Mouse (Mus musculus) heart, embryonic 16.5 days (tissue): ENCODE data around the gene Mrpl54. TPM values are rescaled to one million over a fixed set of nuclear protein-coding genes. Genes with fewer than 3 reads are reported as not detected.

Experiments
- ATAC-seq: fragments of 200-750 bp; cut with Nextera tagmentation; replicated peaks from 2 replicates; pipeline ENCODE4 v1.8.0; 2017; ENCODE audit warnings: moderate number of reproducible peaks; ENCODE audit not compliant: insufficient read depth, low FRiP score; ENCODE audit errors: extremely low read depth
- H3K27ac ChIP-seq: fragments of 300-500 bp; sonication (generic); 2 replicates; pipeline ENCODE4 v1.5.1; 2014; ENCODE audit warnings: mild to moderate bottlenecking, low read length, control low read depth, moderate library complexity
- H3K27me3 ChIP-seq: fragments of 300-500 bp; sonication (generic); 2 replicates; pipeline ENCODE4 v1.6.1; 2014; ENCODE audit warnings: low read length, mixed read lengths; ENCODE audit not compliant: control insufficient read depth, insufficient read depth
- H3K36me3 ChIP-seq: fragments of 300-500 bp; sonication (generic); 2 replicates; pipeline ENCODE4 v1.6.1; 2014; ENCODE audit not compliant: control insufficient read depth, insufficient read depth
- H3K4me1 ChIP-seq: fragments of 300-500 bp; sonication (generic); 2 replicates; pipeline ENCODE4 v1.6.1; 2014; ENCODE audit warnings: low read length, mixed read lengths; ENCODE audit not compliant: control insufficient read depth, insufficient read depth
- H3K4me2 ChIP-seq: fragments of 300-500 bp; sonication (generic); 2 replicates; pipeline ENCODE4 v1.6.1; 2014; ENCODE audit warnings: low read depth, mild to moderate bottlenecking, control low read depth, low read length
- H3K4me3 ChIP-seq: fragments of 300-500 bp; sonication (generic); 2 replicates; pipeline ENCODE4 v1.5.1; 2014; ENCODE audit warnings: mild to moderate bottlenecking, control low read depth, low read length
- H3K9ac ChIP-seq: fragments of 300-500 bp; sonication (generic); 2 replicates; pipeline ENCODE4 v1.6.1; 2014; ENCODE audit warnings: low read length, control low read depth
- H3K9me3 ChIP-seq: fragments of 300-500 bp; sonication (generic); replicated peaks from 2 replicates; pipeline ENCODE4 v1.6.1; 2016; ENCODE audit warnings: low read length; ENCODE audit not compliant: control insufficient read depth
- WGBS: fragments of 180-500 bp; shearing (Covaris S2); extraction: QIAGEN DNeasy Blood & Tissue Kit; methylation state at CpG from one replicate; pipeline ENCODE4 v1.1.7; 2014; 5-methylcytosine and 5-hydroxymethylcytosine counted together
- polyA plus RNA-seq: library from polyadenylated mRNA; unstranded; fragments of >200 nt; fragmentation: Nextera tagmentation; extraction: Ambion mirVana; gene quantifications from 2 replicates; pipeline ENCODE4 v1.2.1, GENCODE M21; 2015

Gene Mrpl54
- polyA plus RNA-seq, 1 experiment from 2014 or later = 230 TPM

DNA sequence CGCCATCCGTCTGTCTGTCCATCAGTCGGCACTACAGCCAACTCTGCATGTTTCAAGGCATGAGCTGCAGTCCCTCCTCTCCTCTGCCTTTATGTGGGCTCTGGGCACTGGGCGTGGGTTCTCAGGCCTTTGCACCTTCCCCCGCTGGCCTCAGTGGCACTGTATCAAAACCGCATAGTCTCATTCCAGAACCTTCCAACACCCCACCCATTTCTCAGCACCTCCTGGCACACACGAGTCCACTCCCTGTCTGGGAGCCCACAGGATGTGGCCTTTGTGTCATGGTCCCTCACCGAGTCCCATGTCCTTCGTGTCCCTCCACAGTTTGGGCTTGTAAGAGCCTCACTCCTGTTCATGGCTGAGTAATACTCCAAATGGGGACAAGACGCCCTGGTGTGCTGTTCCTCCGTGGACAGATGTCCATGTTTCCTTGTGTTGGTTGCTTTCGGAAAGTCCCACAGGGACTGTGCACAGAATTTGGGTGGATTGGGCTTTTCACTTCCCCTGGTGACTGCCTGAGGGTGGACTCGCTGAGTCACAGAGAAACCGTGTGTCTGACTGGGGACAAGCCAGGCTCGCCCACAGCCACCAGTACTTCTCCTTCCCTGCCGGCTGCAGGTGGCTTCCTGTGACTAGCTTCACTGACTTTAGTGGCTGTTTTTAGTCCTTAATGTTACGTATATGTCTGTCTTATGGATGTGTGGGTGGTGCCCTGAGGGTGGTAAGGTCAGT lies 31.8 kb upstream of the Mrpl54 start:
- Histone ChIP-seq H3K27ac (peak overlapping the region; percentile 85), H3K4me3 (no peak overlapping the region), H3K4me2 (peak overlapping the region; percentile 43; the same call in 1 of the 2 replicates), H3K9ac (peak overlapping the region; percentile 53), H3K9me3 (no peaks in the 10 kb centered on the region), H3K36me3 (no peaks in the 10 kb centered on the region), H3K27me3 (no peaks in the 10 kb centered on the region), H3K4me1 (peaks cover 78% of the 10 kb centered on the region)
- ATAC-seq = no peak
- 78% methylated on average over 17 of the region's 17 CpGs for WGBS

DNA sequence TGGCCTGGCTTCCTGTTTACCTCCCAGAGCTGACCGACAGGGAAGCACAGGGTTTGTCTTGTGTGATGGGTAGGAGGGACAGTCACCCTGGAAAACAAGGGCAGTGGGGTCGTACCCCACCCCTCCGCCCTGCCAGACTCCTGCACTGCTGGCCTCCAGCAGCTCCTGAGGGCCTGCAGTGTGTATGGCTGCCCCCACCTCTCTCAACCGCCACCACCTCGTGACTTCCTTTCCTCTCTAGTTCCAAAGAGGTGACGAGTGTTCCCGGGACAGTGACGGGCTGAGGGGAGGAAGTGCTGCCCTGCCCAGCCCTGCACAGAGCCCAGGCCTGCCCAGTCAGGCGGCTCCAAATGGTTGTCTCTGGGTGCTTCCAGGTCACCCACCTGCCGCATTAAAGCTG lies 31.1 kb upstream of the Mrpl54 start:
- 30% methylated on average over 10 of the region's 10 CpGs for WGBS
- no peaks in the 10 kb centered on the region for H3K27me3 ChIP-seq
- H3K4me3 ChIP-seq = no peak overlapping the region
- peak overlapping the region; percentile 43 for H3K4me2 ChIP-seq
- H3K36me3 ChIP-seq = no peaks in the 10 kb centered on the region
- peak overlapping the region; percentile 85 for H3K27ac ChIP-seq
- H3K4me1 ChIP-seq = peaks cover 72% of the 10 kb centered on the region
- peak overlapping the region; percentile 53 for H3K9ac ChIP-seq
- peak; percentile 49 for ATAC-seq
- no peaks in the 10 kb centered on the region for H3K9me3 ChIP-seq

DNA sequence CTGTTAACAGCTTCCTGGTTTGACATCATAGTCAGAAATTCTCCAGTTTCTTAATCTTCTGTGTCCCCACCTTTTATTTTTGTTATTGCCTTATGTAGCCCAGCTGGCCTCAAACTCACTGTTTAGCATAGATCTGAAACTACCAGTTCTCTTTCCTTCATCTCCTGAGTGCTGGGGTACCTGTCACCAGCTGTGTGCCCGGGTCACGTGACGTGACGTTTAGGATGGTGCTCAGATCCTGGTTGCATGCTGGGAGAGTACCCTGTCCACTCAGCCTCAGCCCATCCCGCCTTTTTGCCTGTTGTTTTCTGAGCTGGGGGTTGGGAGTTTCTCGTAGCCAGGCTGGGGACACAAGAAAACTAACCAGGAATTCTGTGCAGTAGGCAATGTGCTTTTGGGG lies 30.5 kb upstream of the Mrpl54 start:
- Histone ChIP-seq H3K36me3 (no peaks in the 10 kb centered on the region), H3K4me1 (peaks cover 67% of the 10 kb centered on the region), H3K9ac (peak overlapping the region; percentile 53; the same call in 1 of the 2 replicates), H3K9me3 (no peaks in the 10 kb centered on the region), H3K27ac (peak overlapping the region; percentile 85), H3K4me3 (no peak overlapping the region), H3K4me2 (peak overlapping the region; percentile 43; the same call in 1 of the 2 replicates), H3K27me3 (no peaks in the 10 kb centered on the region)
- 75% methylated on average over 6 of the region's 6 CpGs for WGBS
- ATAC-seq = no peak

DNA sequence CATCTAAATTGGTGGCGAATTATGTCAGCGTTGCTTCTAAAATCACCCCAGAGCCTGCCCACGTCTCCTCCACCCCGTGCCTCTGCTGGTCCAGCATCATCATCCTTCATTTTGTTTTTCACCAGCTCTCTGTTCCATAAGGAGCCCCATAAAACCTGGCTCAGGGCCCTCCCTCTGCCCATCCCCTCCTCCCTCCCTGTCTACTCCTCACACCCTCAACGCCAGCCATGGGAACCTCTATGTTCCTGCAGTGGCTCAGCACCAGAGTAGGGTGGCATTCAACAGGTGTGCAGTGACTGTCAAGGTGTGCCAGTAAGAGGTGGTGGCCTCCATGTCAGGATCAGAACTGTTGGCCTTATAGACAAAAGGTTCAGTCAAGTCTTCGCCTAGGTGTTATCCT lies 28.5 kb upstream of the Mrpl54 start:
- H3K4me1 ChIP-seq = peaks cover 63% of the 10 kb centered on the region
- no peak overlapping the region for H3K4me2 ChIP-seq
- H3K27me3 ChIP-seq = no peaks in the 10 kb centered on the region; the same call in 1 of the 2 replicates
- no peaks in the 10 kb centered on the region for H3K9me3 ChIP-seq
- no peak for ATAC-seq
- H3K9ac ChIP-seq = no peak overlapping the region
- 88% methylated on average over 6 of the region's 6 CpGs for WGBS
- no peak overlapping the region; the same call in 1 of the 2 replicates for H3K4me3 ChIP-seq
- no peaks in the 10 kb centered on the region for H3K36me3 ChIP-seq
- H3K27ac ChIP-seq = no peak overlapping the region

DNA sequence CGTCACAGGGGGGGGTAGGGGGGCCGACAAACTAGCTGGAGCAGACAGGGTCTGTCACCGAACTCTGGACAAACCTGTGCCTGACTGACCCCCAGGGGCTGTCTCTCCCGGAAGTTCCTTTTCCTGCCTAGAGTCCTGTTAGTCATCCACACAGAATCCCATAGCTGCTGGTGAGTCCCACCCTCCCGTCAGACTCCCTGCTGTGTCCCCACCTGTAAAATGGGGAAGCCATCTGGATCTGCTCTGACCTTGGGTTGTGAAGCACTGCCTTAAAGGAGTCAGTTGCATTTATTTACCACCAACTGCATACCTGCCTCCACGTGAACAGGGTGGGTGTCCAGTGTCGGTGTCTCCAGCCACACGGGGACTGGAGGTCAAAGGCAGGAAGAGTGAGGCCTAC lies 27.7 kb upstream of the Mrpl54 start:
- Histone ChIP-seq H3K4me2 (peak overlapping the region; percentile 97), H3K4me3 (peak overlapping the region; percentile 91), H3K36me3 (no peaks in the 10 kb centered on the region), H3K27me3 (peaks cover 5% of the 10 kb centered on the region), H3K27ac (no peak overlapping the region), H3K9ac (peak overlapping the region; percentile 87), H3K4me1 (peaks cover 57% of the 10 kb centered on the region), H3K9me3 (no peaks in the 10 kb centered on the region)
- 55% methylated on average over 8 of the region's 8 CpGs for WGBS
- no peak for ATAC-seq

DNA sequence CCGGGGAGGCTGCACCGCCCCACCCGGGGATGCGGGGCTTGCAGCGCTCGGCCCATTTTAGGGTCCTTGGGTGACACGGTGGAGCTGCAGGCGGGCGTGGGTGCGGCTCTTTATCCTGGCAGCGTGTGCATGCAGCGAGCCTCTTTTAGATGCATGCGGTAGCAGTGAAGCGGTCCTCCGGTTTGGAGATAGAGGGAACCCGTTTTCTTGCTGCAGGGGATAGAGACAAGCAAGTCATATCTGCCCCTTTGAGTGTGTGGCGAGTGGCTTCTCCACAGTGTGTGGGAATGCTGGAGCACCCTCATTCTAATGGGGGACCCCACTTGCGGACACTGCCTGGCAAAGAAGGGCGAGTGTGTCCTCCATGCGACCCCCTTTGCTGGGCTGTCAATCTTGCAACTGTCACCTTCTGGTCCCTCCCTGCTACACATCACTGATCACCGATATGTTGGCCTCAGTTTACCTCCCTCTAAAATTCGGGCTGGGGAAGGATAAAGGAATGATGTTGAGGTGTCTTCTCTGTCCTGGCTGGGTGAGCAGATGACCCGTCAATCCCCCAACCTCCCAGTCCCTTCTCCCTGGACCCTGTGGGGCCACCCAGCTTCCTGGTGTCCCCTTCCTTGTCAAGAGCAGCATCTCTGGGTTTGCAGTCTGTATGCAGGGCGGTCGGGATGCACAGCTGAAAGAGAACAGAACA lies 26.7 kb upstream of the Mrpl54 start:
- H3K9ac ChIP-seq = peak overlapping the region; percentile 87
- no peak for ATAC-seq
- no peaks in the 10 kb centered on the region for H3K36me3 ChIP-seq
- peak overlapping the region; percentile 80 for H3K27ac ChIP-seq
- peak overlapping the region; percentile 97 for H3K4me2 ChIP-seq
- H3K9me3 ChIP-seq = no peaks in the 10 kb centered on the region
- peaks cover 48% of the 10 kb centered on the region for H3K4me1 ChIP-seq
- WGBS = 3% methylated on average over 25 of the region's 25 CpGs
- H3K27me3 ChIP-seq = peaks cover 7% of the 10 kb centered on the region
- peak overlapping the region; percentile 91 for H3K4me3 ChIP-seq

DNA sequence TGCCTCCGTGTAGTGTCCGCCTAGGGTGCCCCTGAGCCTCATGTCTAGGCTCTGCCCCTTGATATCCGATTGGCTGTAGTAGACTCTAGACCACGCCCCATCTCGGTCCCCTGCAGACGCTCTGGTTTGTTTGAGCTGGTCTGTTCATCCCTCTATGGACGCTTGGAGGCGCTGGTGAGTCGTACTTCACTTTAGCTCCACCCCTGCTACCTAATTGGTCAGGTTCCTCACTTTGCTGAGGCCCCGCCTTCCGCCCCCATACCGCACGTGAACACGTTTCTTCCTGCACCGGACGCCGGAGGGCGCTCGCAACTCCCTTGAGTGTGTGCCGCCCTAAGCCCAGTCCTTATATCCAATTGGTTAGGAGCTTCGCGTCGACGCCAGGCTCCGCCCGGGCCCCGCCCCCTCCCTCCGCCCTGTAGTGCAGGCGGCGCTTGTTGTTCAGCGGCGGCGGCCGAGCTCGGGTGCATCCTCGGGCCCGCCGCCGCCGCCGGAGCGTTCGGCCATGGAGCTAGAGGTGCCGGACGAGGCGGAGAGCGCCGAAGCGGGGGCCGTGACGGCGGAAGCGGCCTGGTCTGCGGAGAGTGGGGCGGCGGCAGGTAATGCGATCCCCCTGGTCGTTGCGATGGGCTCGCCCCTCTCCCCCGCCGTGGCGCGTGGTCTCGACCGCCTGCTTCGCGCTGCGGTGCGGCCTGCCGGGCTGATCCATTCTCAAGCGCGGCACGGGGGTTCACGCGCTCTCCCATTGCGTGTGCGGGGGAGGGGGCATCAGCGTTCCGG lies 26.0 kb upstream of the Mrpl54 start, which contains the start of gene Pip5k1c:
TSS of gene Pip5k1c (plus strand) at position 410 of the 780 bp plus-strand sequence.
- Histone ChIP-seq H3K4me1 (peaks cover 40% of the 10 kb centered on the region), H3K9ac (peak within 1 kb of the TSS; percentile 87), H3K27me3 (peaks cover 10% of the 10 kb centered on the region), H3K9me3 (no peaks in the 10 kb centered on the region), H3K27ac (peak within 1 kb of the TSS; percentile 80), H3K4me3 (peak within 1 kb of the TSS; percentile 91), H3K4me2 (peak within 1 kb of the TSS; percentile 97), H3K36me3 (no peaks in the 10 kb centered on the region)
- peak; percentile 93 for ATAC-seq
- under 1% methylated on average over 70 of the region's 80 CpGs for WGBS

DNA sequence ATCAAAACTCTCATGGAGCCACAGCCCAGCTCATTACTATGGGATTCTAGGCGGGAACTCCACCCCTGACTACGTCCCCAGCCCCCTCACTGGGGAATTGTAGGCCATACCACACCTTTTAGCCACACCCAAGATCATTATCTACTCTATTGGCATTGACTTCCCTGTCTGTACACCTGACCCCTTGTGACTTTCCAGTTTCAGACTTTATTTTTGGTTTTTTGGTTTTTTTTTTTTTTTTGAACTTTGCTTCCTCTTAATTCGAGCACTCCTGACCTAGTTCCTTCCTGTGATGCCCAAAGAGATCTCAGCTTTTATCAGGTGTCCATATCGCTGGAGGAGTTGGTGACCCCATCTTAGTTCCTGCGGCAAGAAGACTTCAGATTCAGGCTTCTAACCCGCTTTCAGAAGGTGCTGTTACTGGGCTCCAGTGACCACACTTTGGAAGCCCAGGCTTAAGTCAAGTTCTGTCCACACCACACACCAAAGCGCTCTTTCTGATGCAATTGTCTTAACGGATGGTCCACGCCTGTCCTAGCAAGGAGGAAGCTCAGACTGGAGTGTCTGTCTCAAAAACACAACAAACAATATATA lies 24.9 kb upstream of the Mrpl54 start, which contains the start of gene Tjp3:
TSS of gene Tjp3 (minus strand) at position 71 of the 594 bp plus-strand sequence.
- Histone ChIP-seq H3K4me3 (peak within 1 kb of the TSS; percentile 14; the same call in 1 of the 2 replicates), H3K9ac (0 out of 2 replicates have a peak within 1 kb of the TSS, but pooled peaks have one; percentile 30), H3K36me3 (no peaks in the 10 kb centered on the region), H3K9me3 (no peaks in the 10 kb centered on the region), H3K4me2 (peak within 1 kb of the TSS; percentile 97; the same call in 1 of the 2 replicates), H3K4me1 (peaks cover 33% of the 10 kb centered on the region), H3K27me3 (peaks cover 10% of the 10 kb centered on the region), H3K27ac (no peak within 1 kb of the TSS)
- no peak for ATAC-seq
- 65% methylated on average over 9 of the region's 9 CpGs for WGBS
